Mouse (Mus musculus) bone marrow macrophage, adult 2 months (primary cell): ENCODE data around the gene Sprr2j-ps.

ENCODE experiments used
- CTCF ChIP-seq: IDR thresholded peaks from 2 replicates; pipeline ENCODE4 v1.5.1; 2012; ENCODE audit warnings: low read depth, mild to moderate bottlenecking, low read length, moderate library complexity
- POLR2A ChIP-seq: IDR thresholded peaks from 2 replicates; pipeline ENCODE4 v1.6.1; 2012; ENCODE audit warnings: mild to moderate bottlenecking, low read depth, low read length, borderline replicate concordance

DNA sequence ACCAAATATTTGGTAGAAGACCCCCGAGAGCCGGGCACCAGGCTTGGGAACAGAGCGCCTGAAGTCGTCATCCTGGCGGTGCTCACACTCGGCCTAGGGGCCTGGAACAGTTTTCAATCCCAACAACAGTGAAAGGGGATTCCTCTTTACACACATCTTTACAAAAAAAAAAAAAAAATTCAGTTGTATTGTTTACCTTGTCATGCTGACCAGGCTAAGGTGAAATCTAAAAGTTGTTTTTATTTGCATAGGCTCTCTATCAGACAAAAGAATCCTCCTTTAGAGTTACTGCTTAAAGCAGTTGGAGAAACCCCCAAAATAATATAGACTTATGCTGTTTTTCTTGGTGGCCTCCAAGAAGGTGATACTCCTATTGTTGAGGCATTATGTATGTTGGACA, 11.4 kb downstream of the Sprr2j-ps start, which contains the start of gene Gm9774:
- TF ChIP-seq CTCF (no peak), POLR2A (no peak)
